12 mouse cellular contexts compared by ENCODE assay signal in genomic region chr15:22837173-22837572, GRCm38 (mm10).
"Had no signal": no experiment of that assay in that cellular context is flagged by ENCODE, and none has a peak within 500 bp of the region (broad histone marks: within the 10 kb centered on the region; RNA-seq: fewer than 3 reads in every experiment).

No protein-coding gene starts in this region.

- H3K4me1 ChIP-seq: limb, embryonic 10.5 days; liver, embryonic 15.5 days; midbrain, embryonic 13.5 days; neural tube, embryonic 12.5 days had no signal

- H3K27ac ChIP-seq: left cerebral cortex, adult 2 months; limb, embryonic 10.5 days; liver, embryonic 15.5 days; midbrain, embryonic 13.5 days; neural tube, embryonic 12.5 days had no signal

- H3K4me2 ChIP-seq: liver, embryonic 11.5 days; liver, embryonic 15.5 days; midbrain, embryonic 13.5 days; neural tube, embryonic 12.5 days had no signal

- H3K9ac ChIP-seq: liver, embryonic 15.5 days; midbrain, embryonic 13.5 days; neural tube, embryonic 12.5 days had no signal

- H3K9me3 ChIP-seq: limb, embryonic 10.5 days; liver, embryonic 15.5 days; midbrain, embryonic 13.5 days; neural tube, embryonic 12.5 days had no signal

- H3K27me3 ChIP-seq: liver, embryonic 15.5 days; midbrain, embryonic 13.5 days; neural tube, embryonic 12.5 days had no signal

- H3K36me3 ChIP-seq: limb, embryonic 10.5 days; liver, embryonic 15.5 days; midbrain, embryonic 13.5 days; neural tube, embryonic 12.5 days had no signal

- DNase-seq: kidney, adult 8-10 months; kidney, postnatal 25 days; lung, postnatal 10 days; thymus, adult 2 months; thymus, postnatal 36 days had no signal

- H3K4me3 ChIP-seq: left cerebral cortex, adult 2 months; limb, embryonic 10.5 days; liver, embryonic 15.5 days; midbrain, embryonic 13.5 days; neural tube, embryonic 12.5 days had no signal

- ATAC-seq: intestine, embryonic 16.5 days; midbrain, embryonic 13.5 days had no signal
